Mouse (Mus musculus): ENCODE data around the gene 1810037I17Rik.

GRCm38 (mm10) chr3:122898254-122898653, 25.7 kb upstream of the 1810037I17Rik start:
- no peak for TF ChIP-seq CTCF (IDR thresholded peaks at IDR 0.05)
- TF ChIP-seq EP300 (IDR thresholded peaks at IDR 0.05) = no peak
